Mouse (Mus musculus) thymus, adult 2 months (tissue): ENCODE measurements around the gene AC134908.4.

Source experiments
- CTCF ChIP-seq: fragments of 200-500 bp; IDR thresholded peaks from 2 replicates; pipeline ENCODE4 v1.5.1; 2012; ENCODE audit warnings: mild to moderate bottlenecking, control low read depth, low read length, moderate library complexity, borderline replicate concordance; ENCODE audit not compliant: control insufficient read depth, poor library complexity, insufficient read depth; ENCODE audit errors: extremely low read depth
- POLR2A ChIP-seq: fragments of 200-500 bp; IDR thresholded peaks from 2 replicates; pipeline ENCODE4 v1.6.1; 2012; ENCODE audit warnings: mild to moderate bottlenecking, low read length, control low read depth, moderate library complexity; ENCODE audit not compliant: control insufficient read depth, poor library complexity, insufficient read depth; ENCODE audit errors: extremely low read depth

GRCm38 (mm10) chr17:25843636-25844395 lies 48.4 kb upstream of the AC134908.4 start:
- TF ChIP-seq CTCF (no peak), POLR2A (no peak)
